Mouse (Mus musculus) cerebellum, postnatal 36 days (tissue): ENCODE measurements at regions not wholly inside any gene's neighbourhood (a gene's known extent, or its start where the extent isn't known, plus 50 kb on each side); places are given as distances from the start of the nearest gene placed in this dataset.
A peak's percentile ranks its signal among the peaks of the same experiment; 100 is the strongest.

Source experiments
- DNase-seq, 2 experiments: peaks; one replicate each; pipeline ENCODE4 v3.0.0; 2021 to 2022; ENCODE audit warnings: mixed read lengths in 2 of 2

- DNase-seq: no peak
These were observed 176.3 kb upstream of the Crim1 start for GRCm38 (mm10) chr17:78023507-78024355.

GRCm38 (mm10) chr17:78024356-78024723, 175.7 kb upstream of the Crim1 start:
- DNase-seq: no peak

GRCm38 (mm10) chr17:78025294-78025693, 174.8 kb upstream of the Crim1 start:
- no peak for DNase-seq

- DNase-seq: no peak
These were observed 164.4 kb upstream of the Crim1 start for GRCm38 (mm10) chr17:78035648-78036047.

GRCm38 (mm10) chr17:78040338-78040737, 159.7 kb upstream of the Crim1 start:
- DNase-seq: no peak

- DNase-seq: no peak
These were observed 158.8 kb upstream of the Crim1 start for GRCm38 (mm10) chr17:78041204-78041603.

- no peak for DNase-seq
These were observed 150.3 kb upstream of the Crim1 start for GRCm38 (mm10) chr17:78049766-78050165.

- DNase-seq: no peak
These were observed 149.8 kb upstream of the Crim1 start for GRCm38 (mm10) chr17:78050203-78050602.

GRCm38 (mm10) chr17:78075892-78076291, 124.2 kb upstream of the Crim1 start:
- DNase-seq: no peak

GRCm38 (mm10) chr17:78078381-78078780, 121.7 kb upstream of the Crim1 start:
- DNase-seq: no peak

- DNase-seq: no peak
These were observed 115.6 kb upstream of the Crim1 start for GRCm38 (mm10) chr17:78084419-78084818.

GRCm38 (mm10) chr17:78086963-78087362, 113.1 kb upstream of the Crim1 start:
- no peak for DNase-seq

- DNase-seq: no peak
These were observed 102.3 kb upstream of the Crim1 start for GRCm38 (mm10) chr17:78097699-78098098.

- no peak for DNase-seq
These were observed 91.3 kb upstream of the Crim1 start for GRCm38 (mm10) chr17:78108793-78109192.

GRCm38 (mm10) chr17:78109364-78110222, 90.5 kb upstream of the Crim1 start:
- DNase-seq: no peak

GRCm38 (mm10) chr17:78132116-78132515, 67.9 kb upstream of the Crim1 start:
- no peak for DNase-seq

- no peak for DNase-seq
These were observed 62.1 kb upstream of the Crim1 start for GRCm38 (mm10) chr17:78137986-78138385.

- no peak for DNase-seq
These were observed 59.4 kb upstream of the Crim1 start for GRCm38 (mm10) chr17:78140660-78141059.

- no peak for DNase-seq
These were observed 58.9 kb upstream of the Crim1 start for GRCm38 (mm10) chr17:78141136-78141535.

- DNase-seq: no peak
These were observed 57.6 kb upstream of the Crim1 start for GRCm38 (mm10) chr17:78142431-78142830.

- peak; percentile 17 to 29 for DNase-seq
These were observed 54.7 kb upstream of the Crim1 start for GRCm38 (mm10) chr17:78145335-78145734.
